Mouse (Mus musculus): ENCODE measurements around the gene Cbx8. TPM values are rescaled to one million over a fixed set of nuclear protein-coding genes. Genes with fewer than 3 reads are reported as not detected.
A peak's percentile ranks its signal among the peaks of the same experiment; 100 is the strongest.

Cbx8 gene
- polyA plus RNA-seq, 1 experiment from 2014 or later, result 3.9 TPM

GRCm38 (mm10) chr11:119078691-119079444 is 38.1 kb upstream of the Cbx8 start:
- peaks cover 24% of the 10 kb centered on the region for H3K36me3 ChIP-seq (replicated peaks; ENCODE audit: insufficient read depth, low read length)
- ATAC-seq (peak; percentile 33), DNase-seq (peak; percentile 64)
- TF ChIP-seq EP300 (IDR thresholded peaks at IDR 0.05; ENCODE audit: low read depth) (no peak), CTCF (IDR thresholded peaks at IDR 0.05; ENCODE audit: low read depth) (no peak)
- no peak overlapping the region; the same call in 1 of the 2 replicates for H3K9ac ChIP-seq (replicated peaks)
- 25% methylated on average over 23 of the region's 27 CpGs for WGBS (ENCODE audit: insufficient replicate concordance)
- H3K4me1 ChIP-seq (ENCODE audit: insufficient read depth), result peaks cover 40% of the 10 kb centered on the region
- no peak overlapping the region for H3K4me3 ChIP-seq (ENCODE audit: low read depth, low read length)
- no peaks in the 10 kb centered on the region for H3K9me3 ChIP-seq (ENCODE audit: low read length)
- H3K4me2 ChIP-seq (ENCODE audit: low read depth, low read length), result peak overlapping the region; percentile 36
- no peak overlapping the region for H3K27ac ChIP-seq (ENCODE audit: low read depth)
- H3K27me3 ChIP-seq (ENCODE audit: insufficient read depth, low read length), result no peaks in the 10 kb centered on the region

DNA sequence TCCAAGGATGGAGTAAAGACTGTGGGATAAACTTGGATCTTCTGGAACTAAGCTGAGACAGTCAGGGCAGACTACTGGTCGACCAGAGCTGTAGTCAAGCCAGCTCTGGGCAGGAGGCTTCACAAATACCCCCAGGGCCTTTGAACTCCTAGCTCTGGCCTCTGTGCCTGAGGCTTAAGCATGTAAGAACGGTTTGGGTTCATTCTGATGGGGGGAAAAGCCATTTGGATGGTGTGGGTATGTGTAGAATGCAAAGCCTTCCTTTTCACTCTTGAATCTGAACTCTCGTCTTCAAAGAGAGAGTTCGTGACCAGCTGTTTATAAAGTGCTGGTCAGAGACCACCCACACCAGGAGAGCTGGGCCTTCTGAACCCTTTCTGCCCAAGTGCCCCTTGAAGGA is 37.0 kb upstream of the Cbx8 start:
- Histone ChIP-seq H3K4me3 (ENCODE audit: low read depth, low read length) (no peak overlapping the region), H3K36me3 (replicated peaks; ENCODE audit: insufficient read depth, low read length) (peaks cover 24% of the 10 kb centered on the region), H3K4me2 (ENCODE audit: low read depth, low read length) (no peak overlapping the region), H3K4me1 (ENCODE audit: insufficient read depth) (peaks cover 28% of the 10 kb centered on the region), H3K27ac (ENCODE audit: low read depth) (no peak overlapping the region), H3K9ac (replicated peaks) (no peak overlapping the region), H3K27me3 (ENCODE audit: insufficient read depth, low read length) (no peaks in the 10 kb centered on the region), H3K9me3 (ENCODE audit: low read length) (no peaks in the 10 kb centered on the region)
- no peak for ATAC-seq
- 71% methylated on average over 4 of the region's 4 CpGs for WGBS (ENCODE audit: insufficient replicate concordance)
- TF ChIP-seq EP300 (IDR thresholded peaks at IDR 0.05; ENCODE audit: low read depth) (no peak), CTCF (IDR thresholded peaks at IDR 0.05; ENCODE audit: low read depth) (no peak)
- DNase-seq, result no peak

DNA sequence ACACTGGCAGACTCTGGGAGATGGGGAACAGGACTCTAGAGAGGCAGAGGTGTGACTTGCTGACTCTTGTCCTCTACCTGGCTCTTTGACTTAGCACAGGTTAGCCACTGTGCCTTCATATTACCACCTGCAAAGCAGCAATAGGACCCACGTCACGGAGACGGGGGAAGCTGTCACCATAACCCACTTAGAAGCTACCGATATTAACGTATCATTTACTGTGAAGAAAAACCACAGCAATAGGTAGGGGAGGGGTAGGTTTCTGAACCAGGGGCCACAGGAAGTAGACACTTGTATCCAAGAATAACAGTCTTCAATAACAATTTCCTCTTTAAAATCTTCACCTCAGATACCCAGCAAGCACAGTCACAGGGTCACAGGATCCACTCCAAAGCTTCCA is 35.0 kb upstream of the Cbx8 start:
- DNase-seq, result no peak
- H3K27me3 ChIP-seq (ENCODE audit: insufficient read depth, low read length), result no peaks in the 10 kb centered on the region
- peaks cover 26% of the 10 kb centered on the region for H3K4me1 ChIP-seq (ENCODE audit: insufficient read depth)
- no peak overlapping the region for H3K4me3 ChIP-seq (ENCODE audit: low read depth, low read length)
- no peaks in the 10 kb centered on the region for H3K9me3 ChIP-seq (ENCODE audit: low read length)
- H3K36me3 ChIP-seq (replicated peaks; ENCODE audit: insufficient read depth, low read length), result peaks cover 9% of the 10 kb centered on the region
- H3K9ac ChIP-seq (replicated peaks), result no peak overlapping the region
- TF ChIP-seq EP300 (IDR thresholded peaks at IDR 0.05; ENCODE audit: low read depth) (no peak), CTCF (IDR thresholded peaks at IDR 0.05; ENCODE audit: low read depth) (no peak)
- no peak overlapping the region for H3K27ac ChIP-seq (ENCODE audit: low read depth)
- 40% methylated on average over 5 of the region's 5 CpGs for WGBS (ENCODE audit: insufficient replicate concordance)
- ATAC-seq, result no peak
- no peak overlapping the region for H3K4me2 ChIP-seq (ENCODE audit: low read depth, low read length)

- no peak for ATAC-seq
- no peaks in the 10 kb centered on the region for H3K9me3 ChIP-seq (ENCODE audit: low read length)
- 66% methylated on average over 6 of the region's 6 CpGs for WGBS (ENCODE audit: insufficient replicate concordance)
- H3K4me3 ChIP-seq (ENCODE audit: low read depth, low read length), result no peak overlapping the region
- DNase-seq, result no peak
- no peak overlapping the region for H3K9ac ChIP-seq (replicated peaks)
- H3K27ac ChIP-seq (ENCODE audit: low read depth), result no peak overlapping the region
- H3K4me1 ChIP-seq (ENCODE audit: insufficient read depth), result peaks cover 12% of the 10 kb centered on the region
- TF ChIP-seq CTCF (IDR thresholded peaks at IDR 0.05; ENCODE audit: low read depth) (no peak), EP300 (IDR thresholded peaks at IDR 0.05; ENCODE audit: low read depth) (no peak)
- H3K4me2 ChIP-seq (ENCODE audit: low read depth, low read length), result no peak overlapping the region
- no peaks in the 10 kb centered on the region for H3K27me3 ChIP-seq (ENCODE audit: insufficient read depth, low read length)
- no peaks in the 10 kb centered on the region for H3K36me3 ChIP-seq (replicated peaks; ENCODE audit: insufficient read depth, low read length)
These were observed 33.2 kb upstream of the Cbx8 start for GRCm38 (mm10) chr11:119073876-119074433.

GRCm38 (mm10) chr11:119072986-119073385 is 32.2 kb upstream of the Cbx8 start:
- H3K4me2 ChIP-seq (ENCODE audit: low read depth, low read length), result no peak overlapping the region
- no peaks in the 10 kb centered on the region for H3K27me3 ChIP-seq (ENCODE audit: insufficient read depth, low read length)
- DNase-seq (no peak), ATAC-seq (no peak)
- no peak for TF ChIP-seq CTCF (IDR thresholded peaks at IDR 0.05; ENCODE audit: low read depth)
- TF ChIP-seq EP300 (IDR thresholded peaks at IDR 0.05; ENCODE audit: low read depth), result no peak
- no peaks in the 10 kb centered on the region for H3K36me3 ChIP-seq (replicated peaks; ENCODE audit: insufficient read depth, low read length)
- H3K4me1 ChIP-seq (ENCODE audit: insufficient read depth), result peaks cover 5% of the 10 kb centered on the region; the same call in 1 of the 2 replicates
- H3K4me3 ChIP-seq (ENCODE audit: low read depth, low read length), result no peak overlapping the region
- no peak overlapping the region for H3K9ac ChIP-seq (replicated peaks)
- no peaks in the 10 kb centered on the region for H3K9me3 ChIP-seq (ENCODE audit: low read length)
- WGBS (ENCODE audit: insufficient replicate concordance), result 74% methylated on average over 6 of the region's 6 CpGs
- H3K27ac ChIP-seq (ENCODE audit: low read depth), result no peak overlapping the region

DNA sequence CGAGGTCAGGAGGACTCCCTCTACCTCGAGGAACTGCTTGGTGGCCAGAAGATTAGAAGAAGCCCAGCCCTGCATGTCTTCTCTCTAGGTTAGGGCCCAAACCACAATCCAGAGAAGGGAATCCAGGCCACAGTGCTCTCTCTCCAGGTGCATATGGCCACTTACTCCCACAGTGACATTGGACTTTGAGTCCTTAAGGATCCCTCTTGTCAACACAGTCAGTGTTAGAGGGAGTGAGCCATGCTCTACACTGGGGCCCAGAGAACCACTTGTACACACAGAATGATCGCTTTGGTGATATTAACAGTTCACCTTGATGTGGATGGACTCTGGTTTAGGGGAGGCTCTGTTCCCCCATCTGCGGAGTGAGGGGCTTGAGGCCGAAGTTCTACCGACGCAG is 31.5 kb upstream of the Cbx8 start:
- Histone ChIP-seq H3K4me3 (ENCODE audit: low read depth, low read length) (no peak overlapping the region), H3K9ac (replicated peaks) (no peak overlapping the region; the same call in 1 of the 2 replicates), H3K36me3 (replicated peaks; ENCODE audit: insufficient read depth, low read length) (no peaks in the 10 kb centered on the region), H3K9me3 (ENCODE audit: low read length) (no peaks in the 10 kb centered on the region), H3K4me2 (ENCODE audit: low read depth, low read length) (no peak overlapping the region), H3K27ac (ENCODE audit: low read depth) (no peak overlapping the region), H3K4me1 (ENCODE audit: insufficient read depth) (peaks cover 5% of the 10 kb centered on the region; the same call in 1 of the 2 replicates), H3K27me3 (ENCODE audit: insufficient read depth, low read length) (no peaks in the 10 kb centered on the region)
- WGBS (ENCODE audit: insufficient replicate concordance), result 67% methylated on average over 7 of the region's 7 CpGs
- TF ChIP-seq EP300 (IDR thresholded peaks at IDR 0.05; ENCODE audit: low read depth) (no peak), CTCF (IDR thresholded peaks at IDR 0.05; ENCODE audit: low read depth) (no peak)
- ATAC-seq (no peak), DNase-seq (no peak)
